Mouse (Mus musculus) layer of hippocampus, adult 8-10 months (tissue): ENCODE data around the gene Cpsf4l. TPM values are rescaled to one million over a fixed set of nuclear protein-coding genes. Genes with fewer than 3 reads are reported as not detected.
A peak's percentile ranks its signal among the peaks of the same experiment; 100 is the strongest.

Source experiments
- DNase-seq, 2 experiments: peaks; one replicate each; pipeline ENCODE4 v3.0.0; 2022; ENCODE audit warnings: low spot score in 2 of 2
- total RNA-seq, 4 experiments: library from RNA; stranded (reverse); gene quantifications; 2 replicates each; pipeline ENCODE4 v1.2.4; 2022

The Cpsf4l gene
- total RNA-seq, 4 experiments from 2014 or later: 0.68 TPM; not detected in 3

DNA sequence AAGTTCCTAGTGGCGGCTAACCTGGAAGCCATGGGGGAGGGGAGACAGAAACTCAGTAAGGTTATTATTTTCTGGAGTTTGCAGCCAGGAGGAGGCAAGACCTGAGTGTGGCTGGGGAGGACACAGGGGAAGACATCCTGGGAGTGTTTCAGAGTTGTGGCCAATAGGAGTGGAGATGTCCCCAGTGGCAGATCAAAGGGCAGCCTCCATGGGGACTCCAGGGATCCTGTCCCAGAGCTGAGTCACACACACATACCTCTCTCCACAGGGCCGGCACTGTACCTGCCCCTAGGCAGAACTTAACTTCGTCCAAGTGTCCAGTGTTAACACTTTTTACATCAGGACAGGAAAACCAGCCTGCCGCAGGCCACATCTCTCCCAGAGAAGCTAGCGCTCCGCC lies 25.3 kb upstream of the Cpsf4l start:
- DNase-seq: no peak

DNA sequence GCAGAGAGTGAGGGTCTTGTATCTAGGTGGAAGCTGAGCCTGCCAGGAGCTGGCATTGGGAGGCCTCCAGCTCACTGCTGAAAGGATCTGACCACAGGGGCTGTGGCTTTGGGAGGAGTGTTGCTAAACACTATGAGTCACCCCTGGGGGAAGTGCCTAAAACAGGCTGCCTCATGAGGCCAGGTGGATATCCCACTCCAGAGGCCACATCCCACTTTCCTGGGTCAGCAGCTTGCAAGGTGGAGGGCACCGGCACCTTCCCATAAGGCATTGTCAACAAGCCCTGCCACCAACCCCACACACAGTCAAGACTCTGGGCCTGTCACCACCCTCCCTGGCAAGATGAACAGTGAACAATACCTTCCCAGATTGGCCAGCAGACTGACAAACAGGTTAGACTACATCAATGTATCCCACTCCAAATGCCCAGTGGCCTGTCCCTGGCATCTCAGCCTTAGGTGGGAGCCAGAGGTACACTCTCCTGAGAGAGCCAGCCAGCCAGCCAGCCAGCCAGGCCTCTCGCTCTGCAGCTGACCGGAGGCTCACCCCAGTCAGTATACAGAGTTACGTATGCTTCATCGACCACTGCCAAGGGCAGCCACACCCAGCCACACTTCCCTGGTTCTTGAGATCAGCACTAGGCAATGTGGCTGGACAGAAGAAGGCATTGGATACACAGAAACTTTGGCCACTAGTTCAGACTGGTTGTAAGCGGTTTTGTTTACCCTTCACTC lies 24.0 kb upstream of the Cpsf4l start:
- no peak for DNase-seq

DNA sequence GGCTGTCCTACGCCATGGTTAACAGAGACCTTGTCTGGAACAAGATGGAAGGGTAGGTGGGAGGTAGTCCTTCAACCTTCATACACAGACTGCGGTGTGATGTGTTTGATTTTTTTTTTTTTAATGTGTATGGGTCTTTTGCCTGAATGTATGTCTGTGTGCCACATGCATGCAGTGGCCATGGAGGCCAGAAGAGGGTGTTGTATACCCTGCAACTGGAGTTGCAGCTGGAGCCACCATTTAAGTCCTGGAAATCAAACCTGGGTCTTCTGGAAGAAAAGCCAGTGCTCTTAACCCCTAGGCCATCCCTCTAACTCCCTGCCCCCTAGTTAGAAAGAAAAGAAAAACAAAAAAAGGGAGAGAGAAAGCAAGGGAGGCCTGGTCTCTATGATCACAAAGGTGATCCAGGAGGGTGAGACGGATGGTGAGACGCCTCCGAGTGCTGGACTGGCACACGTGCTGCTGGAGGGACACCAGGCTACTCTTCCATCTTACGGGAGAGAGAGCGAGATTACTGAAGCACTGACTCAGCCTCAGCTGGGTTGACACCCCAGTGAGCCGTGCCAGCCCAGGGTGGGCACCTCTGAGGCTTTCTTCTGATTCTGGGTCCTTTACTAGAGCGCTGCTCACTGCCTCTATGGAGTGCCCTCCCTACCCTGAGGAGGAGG lies 22.3 kb upstream of the Cpsf4l start:
- no peak for DNase-seq

DNA sequence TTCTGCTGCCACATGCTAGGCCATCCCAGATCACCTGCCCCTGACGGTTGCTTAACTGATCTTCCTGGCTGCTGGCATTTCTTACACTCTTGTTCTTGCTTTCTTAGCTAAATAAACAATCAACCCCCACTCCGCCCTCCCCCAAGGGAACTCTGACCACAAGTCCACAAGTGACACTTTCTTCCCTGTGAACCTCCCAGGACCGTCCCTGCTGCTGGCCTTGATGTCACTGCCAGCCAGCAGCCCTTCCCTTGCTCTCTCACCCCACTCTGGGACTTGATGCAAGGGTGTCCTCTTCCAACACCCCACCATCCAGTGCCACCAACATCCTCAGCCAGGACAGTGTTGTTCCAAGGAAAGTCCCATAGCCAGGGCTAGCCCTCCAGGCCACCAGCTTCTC lies 21.1 kb upstream of the Cpsf4l start:
- DNase-seq: no peak

DNA sequence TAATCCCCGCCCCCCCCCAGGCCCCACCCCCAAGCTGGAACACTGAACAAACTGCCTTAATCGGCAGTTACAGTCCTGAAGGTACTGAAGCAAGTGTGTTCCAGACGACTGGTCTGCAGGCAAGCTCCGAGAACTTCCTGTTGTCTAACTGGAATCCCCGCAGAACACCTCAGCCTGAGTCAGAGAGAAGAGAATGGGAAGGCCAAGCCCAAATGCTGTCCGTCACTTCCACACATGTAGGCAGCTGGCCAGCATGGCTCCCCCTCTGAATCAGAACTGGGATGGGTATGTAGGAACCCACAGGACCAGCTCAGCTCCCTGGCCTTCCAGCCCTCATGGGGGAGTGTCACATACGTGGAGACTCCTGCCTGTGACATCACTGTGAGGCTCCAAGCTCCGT lies 20.1 kb upstream of the Cpsf4l start:
- DNase-seq: no peak

DNA sequence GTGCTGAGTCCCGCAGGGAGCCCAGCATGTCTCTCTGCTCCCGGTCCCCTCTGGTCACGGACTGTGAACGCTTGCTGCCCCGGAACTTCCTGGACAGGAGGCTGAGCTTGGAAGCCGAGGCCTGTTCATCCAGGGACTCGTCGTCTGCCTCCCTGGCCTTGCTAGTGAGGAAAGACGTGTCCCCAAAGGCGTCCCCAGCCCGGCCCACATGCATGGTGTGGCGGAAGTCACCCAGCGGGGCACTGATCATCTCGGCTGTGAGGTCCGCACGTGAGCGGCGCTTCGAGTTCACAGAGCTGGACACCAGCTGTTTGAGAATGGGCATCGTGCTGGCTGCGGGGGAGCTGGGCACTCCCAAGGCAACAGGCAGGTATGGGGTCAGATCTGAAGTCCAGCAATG lies 19.4 kb upstream of the Cpsf4l start:
- DNase-seq: no peak

DNA sequence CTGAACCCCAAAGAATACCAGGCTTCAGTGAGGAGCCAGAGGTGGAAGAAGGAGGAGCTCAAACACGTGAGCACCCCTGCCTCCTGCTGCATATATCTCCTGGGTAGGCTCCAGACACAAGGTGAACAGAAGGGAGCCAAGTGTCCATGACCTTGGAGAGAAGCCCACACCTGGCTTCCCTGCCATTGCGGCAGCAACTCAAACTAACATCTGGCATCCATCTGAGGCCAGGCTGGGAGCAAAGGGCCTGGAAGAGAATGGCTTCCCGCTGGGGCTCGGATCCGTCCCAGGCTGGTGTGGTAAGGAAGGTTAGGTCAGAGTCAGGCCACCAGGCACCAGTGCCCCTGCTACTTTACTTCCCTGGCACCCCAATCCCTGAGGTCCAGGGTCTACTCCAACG lies 18.2 kb upstream of the Cpsf4l start:
- DNase-seq: no peak

DNA sequence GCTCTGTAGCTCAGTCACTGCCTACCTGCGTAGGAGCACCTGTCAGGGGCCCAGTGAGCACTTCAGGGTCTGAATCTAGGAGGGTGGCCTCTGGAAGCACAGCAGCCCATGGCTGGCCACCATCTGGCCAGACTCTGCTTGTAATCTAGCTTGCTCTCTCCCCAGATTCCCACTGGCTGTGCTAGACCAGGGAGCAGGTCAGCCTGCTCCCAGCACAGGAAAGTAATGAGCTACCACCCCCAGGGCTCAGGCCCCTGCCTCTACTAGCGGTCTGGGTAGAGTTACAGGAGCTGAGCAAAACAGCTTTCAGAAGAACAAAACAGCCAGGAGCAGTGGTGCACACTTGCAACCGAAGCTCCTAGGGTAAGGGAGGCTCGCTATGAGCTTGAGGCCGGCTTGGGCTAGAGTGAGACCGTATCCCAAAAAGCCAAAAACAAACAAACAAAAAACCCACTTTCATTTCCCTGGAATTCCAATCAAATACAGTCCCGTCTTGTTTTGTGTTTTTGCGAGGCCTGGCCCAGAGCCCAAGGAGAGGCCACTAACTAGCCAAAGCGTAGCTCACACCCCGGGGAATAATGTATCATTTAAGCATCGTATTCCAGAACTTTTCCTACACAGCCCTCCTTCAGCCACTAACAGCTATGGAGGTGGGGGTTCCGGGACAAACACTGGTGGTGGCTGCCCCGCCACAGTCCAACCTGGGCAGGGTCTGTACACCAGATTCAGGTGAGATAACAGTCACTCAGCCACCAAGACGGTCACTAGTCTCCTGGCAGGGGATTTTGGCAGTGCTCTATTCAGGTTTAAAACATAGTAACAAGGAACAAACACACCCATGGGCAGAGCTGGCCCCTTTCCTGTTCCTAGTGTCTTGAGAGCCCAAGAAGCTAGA lies 17.4 kb upstream of the Cpsf4l start:
- no peak for DNase-seq

DNA sequence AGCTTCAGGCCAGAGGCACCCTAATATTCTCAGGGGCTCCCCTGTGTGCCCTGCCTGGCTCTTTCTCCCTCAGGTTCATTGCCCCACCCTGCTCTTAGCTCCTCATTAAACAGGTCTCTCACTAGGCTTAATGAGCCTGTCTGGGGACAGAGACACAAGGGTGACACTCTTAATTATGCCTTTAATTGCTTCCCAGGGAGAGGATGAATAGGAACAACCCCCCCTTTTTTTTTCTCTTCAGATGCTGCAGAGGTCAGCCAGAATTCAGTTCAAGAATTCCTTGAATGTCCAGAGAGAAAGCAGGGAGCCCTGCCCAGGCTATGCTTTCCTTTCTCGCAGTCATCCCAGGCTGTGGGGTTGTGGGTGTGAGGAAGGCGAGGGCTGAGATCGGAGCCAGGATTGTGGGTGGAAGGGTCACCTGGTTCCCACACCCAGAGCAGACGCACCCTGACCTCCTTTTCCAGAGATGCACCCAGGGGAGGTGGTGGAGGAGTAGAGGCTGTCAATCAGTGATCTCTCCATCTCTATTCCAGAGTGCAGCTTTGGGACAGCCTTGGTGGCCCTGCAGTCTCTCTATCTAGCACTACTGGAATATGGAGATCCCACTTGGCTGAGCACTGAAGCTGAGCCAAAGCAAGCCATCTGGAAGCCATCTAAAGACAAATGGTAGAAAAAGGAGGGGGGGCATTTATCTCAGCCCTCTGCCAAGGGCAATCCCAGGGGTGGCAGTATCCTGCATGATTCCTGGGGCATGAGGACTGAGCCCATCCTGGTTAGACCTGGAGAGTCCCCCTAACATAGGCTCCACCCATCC lies 15.6 kb upstream of the Cpsf4l start:
- DNase-seq: no peak

DNA sequence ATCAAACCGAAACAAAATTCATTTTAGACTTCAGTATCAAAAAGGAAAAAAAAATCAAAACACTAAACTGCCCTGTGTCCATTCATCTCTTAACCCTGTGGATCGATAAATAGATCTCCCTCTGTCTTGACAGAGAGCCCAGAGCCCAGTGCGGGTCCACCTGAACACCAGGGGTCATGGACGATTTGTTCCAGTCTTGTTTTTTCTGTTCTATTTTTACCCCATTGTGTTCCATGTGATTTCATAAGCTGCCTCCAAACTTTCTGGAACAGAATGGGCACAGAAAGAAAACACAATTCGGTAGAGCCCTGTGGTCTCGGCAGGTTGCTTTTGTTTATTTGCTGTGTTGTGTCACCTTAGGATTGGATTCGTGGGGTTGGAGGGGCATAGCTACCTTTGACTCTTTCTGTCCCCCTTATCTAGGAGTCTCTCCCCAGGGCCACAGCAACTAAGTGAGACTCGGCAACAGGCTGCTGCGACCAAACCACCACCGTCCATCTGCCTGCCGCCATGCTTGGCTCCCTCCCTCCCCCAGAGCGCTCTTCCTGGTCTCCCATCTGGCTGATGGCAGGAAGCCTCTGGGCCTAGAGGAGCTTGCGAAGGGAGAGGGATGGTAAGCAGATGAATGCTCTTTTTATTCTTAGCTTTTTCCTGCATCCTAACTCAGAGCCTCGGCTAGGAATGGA lies 12.7 kb upstream of the Cpsf4l start:
- DNase-seq: peak in 1 of 2 experiments; percentile 33

DNA sequence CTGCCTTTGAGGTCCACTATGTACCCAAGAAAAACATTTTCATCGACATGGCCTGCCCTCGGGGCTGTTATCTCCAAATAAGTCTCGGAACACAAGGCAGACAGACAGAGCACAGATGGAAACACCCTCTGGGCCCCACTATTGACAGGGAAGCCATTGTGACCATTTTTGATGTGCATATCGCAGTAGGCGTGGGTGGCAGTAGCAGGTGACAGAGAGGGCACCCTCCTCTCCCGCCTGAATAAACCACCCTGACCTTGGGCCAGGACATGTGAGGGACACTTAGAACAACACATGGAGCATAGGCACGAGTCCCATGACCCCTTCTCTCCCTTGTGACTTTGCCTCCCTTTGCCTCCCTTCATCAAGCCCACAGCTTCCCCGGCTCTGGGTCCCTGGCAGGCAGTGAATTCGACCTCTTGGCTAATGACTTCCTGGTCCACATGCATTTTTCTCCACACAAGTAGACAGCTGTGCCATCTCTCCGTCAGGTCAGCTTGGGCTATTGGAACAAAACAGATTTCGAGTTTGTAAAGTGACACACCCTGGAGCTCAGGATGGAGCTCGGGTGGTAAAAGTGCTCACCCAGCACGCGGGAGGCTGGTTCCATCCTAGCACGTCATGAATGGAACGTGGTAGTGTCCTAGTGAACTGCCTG lies 8.1 kb upstream of the Cpsf4l start:
- no peak for DNase-seq

DNA sequence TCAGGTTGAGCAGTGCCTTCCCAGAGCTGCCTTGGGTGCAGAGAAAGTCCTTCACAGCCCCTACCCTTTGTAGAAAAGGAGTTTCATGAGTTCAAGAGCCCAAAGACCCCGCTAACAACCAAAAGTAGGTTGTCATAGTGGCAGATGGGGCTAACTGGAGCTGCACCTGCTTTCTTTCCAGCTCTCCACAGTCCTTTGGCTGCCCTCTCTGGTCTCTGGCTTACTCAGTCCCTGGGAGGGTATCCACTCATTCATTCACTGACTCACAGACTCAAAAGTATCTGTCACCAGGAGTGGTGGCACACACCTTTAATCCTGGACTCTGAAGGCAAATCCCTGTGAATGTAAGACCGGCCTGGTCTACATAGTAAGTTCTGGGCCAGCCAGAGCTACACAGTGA lies 6.3 kb upstream of the Cpsf4l start:
- no peak for DNase-seq

DNA sequence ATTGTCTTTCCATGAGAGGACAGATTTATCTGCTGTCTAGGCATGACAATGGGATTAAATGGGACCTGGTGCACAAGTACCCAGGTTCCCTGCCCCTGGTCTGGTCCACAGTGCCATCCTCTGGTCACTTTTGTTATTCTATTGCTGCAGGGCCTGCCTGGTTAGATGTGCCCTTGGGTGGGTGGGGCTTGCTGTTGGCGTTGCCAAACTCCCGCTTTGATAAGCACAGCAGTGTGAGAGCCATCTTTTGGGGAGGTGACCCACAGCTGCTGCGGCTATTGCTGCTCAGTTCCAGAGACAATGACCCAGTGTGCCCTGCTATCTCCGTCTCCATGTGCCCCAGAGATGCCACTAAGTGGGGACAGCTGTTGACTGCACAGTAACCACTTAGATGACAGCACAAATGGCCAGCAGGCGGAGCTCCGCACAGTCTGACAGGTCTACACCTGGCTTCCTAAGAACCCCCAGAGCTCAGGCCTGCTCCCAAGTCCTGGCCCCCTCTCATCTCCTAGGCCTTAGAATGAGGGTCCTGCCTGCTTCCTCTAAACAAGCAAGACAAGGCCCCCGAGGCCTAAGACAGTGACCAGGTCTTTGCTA lies 5.4 kb upstream of the Cpsf4l start:
- DNase-seq: no peak

DNA sequence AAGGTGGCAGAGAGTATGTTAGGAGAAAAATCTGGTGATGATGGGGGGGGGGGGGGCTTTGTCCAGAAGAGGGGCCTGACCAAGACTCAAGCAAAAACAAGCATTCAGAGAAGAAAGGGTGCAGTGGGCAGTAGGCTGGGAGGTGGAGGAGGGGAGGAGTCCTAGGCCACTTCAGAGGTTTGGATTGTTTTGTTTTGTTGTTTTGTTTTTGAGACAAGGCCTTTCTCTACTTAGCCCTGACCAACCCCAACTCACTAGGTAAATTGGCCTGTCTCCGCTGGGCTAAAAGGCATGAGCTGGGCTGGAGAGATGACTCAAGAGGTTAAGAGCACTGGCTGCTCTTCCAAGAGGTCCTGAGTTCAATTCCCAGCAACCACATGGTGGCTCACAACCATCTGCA lies 1.2 kb upstream of the Cpsf4l start:
- DNase-seq: no peak

DNA sequence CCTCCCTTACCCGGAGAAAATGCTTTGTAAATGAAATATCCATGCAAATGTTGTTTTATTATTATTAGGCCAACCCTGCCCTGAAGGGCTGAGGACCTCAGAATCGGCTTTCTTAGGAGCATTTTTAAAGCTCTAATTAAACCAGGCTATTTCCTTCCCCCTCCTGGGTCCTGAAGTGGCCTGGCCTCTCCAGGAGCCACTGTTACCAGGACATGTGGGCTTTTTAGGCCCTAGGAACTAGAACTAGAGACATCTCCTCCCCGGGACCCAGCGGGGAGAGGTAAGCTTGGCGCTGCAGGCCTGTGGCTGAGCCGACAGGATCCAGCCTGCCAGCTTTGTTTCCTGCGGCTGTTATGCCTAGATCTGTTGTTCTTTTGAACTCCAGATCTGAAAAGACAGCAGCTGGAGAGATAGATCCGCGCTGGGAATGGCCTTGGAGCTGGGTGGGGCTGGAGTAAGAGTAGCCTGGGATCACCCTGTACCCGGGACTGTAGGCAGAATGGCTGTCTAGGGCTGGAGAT lies 500 bp upstream of the Cpsf4l start:
- DNase-seq: no peak

DNA sequence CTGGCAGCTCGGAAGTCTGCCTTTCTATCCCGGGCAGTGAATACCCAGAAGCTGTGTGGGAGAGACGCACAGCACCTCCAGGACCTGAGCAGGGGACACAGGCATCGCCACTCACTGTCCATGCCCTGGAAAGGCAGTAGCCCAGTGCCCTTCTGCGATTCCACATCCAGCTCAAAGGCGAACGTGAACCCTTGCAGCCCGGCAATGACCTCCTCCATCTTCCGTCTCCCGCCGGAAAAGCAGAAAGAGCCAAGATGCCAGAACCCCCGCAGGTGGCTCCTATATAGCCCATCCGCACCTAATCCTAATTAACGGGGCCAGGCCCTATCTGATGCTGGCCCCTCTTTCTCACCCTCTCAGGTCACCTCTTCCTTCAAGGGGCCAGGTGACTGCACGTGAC lies 545 bp downstream of the Cpsf4l start:
- DNase-seq: no peak

DNA sequence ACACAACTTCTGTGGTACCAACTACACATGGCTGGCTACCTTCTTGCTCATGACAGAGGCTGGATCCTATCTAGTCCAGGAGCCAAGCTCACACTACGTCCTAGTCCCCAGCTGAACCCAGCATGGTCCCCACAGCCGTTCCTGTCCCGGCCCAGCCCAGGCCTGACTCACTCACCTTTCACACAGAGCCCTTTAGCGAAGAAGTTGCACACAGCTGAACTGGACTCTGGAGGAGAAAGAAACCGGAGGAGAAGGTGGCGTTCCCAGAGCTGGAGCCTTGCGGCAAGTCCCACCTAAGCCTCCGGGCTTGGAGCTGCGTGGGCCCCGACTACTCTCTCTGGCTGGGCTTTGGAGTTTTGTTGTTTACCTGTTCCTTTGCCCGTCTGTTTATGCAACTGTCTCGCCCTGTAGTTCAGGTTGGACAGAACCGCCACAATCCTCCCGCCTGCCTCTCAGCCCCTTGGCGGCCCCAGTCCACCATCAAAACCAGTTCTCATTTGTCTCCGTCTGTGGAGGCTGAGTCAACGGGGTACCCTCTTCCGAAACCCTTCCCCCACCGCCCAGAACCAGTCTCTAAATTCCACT lies 1.1 kb downstream of the Cpsf4l start:
- DNase-seq: no peak

DNA sequence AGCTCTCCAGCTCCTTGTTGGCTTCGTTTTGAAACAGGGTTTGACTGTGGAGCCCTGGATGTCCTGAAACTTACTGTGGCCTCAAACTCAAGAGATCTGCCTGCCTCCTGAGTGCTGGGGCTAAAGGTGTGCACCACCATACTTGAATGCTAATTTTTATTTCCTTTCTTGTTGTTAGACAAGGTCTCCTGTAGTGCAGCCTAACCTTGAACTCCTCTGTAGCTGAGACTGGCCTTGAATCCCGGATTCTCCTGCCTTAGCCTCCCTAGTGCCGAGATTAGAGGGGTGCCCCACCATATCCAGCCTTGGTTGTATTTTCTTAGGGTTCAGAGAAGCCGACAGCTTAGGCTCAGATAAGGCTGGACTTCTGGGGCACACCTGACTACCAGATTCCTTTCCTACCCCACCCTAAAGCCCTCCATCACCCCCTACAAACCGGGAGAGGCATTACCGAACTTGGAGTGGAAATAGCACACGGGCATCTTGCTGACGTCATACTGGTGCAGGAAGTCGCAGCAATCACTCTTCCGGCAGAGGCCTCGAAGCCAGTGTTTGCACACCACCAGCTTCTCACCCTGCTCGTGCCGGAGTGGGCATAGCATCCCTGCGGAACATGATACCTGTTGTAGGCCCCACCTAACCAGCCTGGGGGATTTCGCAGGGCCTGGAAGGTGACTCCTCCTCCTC lies 3.7 kb downstream of the Cpsf4l start:
- no peak for DNase-seq

DNA sequence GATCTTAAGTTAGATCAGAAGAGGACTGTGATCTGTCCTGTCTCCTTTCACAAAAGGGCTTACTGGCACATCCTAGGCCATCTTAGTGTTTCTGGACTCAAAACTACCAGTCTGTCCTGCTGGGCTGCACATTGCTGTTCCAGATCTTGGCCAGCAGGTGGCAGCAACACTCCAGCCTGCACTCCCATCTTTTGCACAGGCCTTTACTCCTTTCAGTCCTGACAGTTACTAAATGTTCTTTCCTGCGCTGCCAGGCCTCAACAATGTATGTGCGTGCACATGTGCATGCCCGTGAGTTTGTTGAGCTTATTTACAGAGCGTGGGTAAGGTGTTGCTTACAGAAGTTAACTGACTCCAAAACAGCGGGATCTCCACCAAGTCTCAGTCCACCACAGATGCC lies 6.1 kb downstream of the Cpsf4l start:
- peak; percentile 69 to 85 for DNase-seq
